Mouse (Mus musculus) T-helper 2 cell (primary cell): ENCODE data around the gene Rpl41.

Source experiments
- in situ Hi-C: fragments of 300-600 bp; cut with MboI, MseI; formaldehyde crosslinking; loops from one replicate; pipeline ENCODE4 v1.15.1; 2025; ENCODE audit warnings: high pct_unique_total_duplicates

Gene Rpl41

GRCm38 (mm10) chr10:128548947-128549681 lies at the start of gene Rpl41:
Rpl41 (minus strand) TSS chr10:128549305.
- in situ Hi-C loops, result no loop called here

- in situ Hi-C loops, result no loop called here
Measured at GRCm38 (mm10) chr10:128598476-128598875, 49.4 kb upstream of the Rpl41 start.

GRCm38 (mm10) chr10:128592797-128593196 lies 43.7 kb upstream of the Rpl41 start:
- in situ Hi-C loops, result no loop called here

- in situ Hi-C loops, result no loop called here
Measured at GRCm38 (mm10) chr10:128591436-128591835, 42.3 kb upstream of the Rpl41 start.

GRCm38 (mm10) chr10:128590193-128590690 lies 41.1 kb upstream of the Rpl41 start:
- in situ Hi-C loops, result no loop called here

- in situ Hi-C loops, result no loop called here
Measured at GRCm38 (mm10) chr10:128589464-128590192, 40.5 kb upstream of the Rpl41 start, which contains the start of gene Erbb3. Erbb3 (minus strand) TSS chr10:128589652.

- in situ Hi-C loops, result no loop called here
Measured at GRCm38 (mm10) chr10:128588775-128589463, 39.8 kb upstream of the Rpl41 start.

- in situ Hi-C loops, result no loop called here
Measured at GRCm38 (mm10) chr10:128588136-128588535, 39.0 kb upstream of the Rpl41 start.

- in situ Hi-C loops, result no loop called here
Measured at GRCm38 (mm10) chr10:128587697-128588096, 38.6 kb upstream of the Rpl41 start.

GRCm38 (mm10) chr10:128587120-128587519 lies 38.0 kb upstream of the Rpl41 start:
- in situ Hi-C loops, result no loop called here

GRCm38 (mm10) chr10:128586546-128586945 lies 37.4 kb upstream of the Rpl41 start:
- in situ Hi-C loops, result no loop called here

GRCm38 (mm10) chr10:128584386-128584785 lies 35.3 kb upstream of the Rpl41 start:
- in situ Hi-C loops, result no loop called here

GRCm38 (mm10) chr10:128583644-128584043 lies 34.5 kb upstream of the Rpl41 start:
- in situ Hi-C loops, result no loop called here

GRCm38 (mm10) chr10:128579731-128580130 lies 30.6 kb upstream of the Rpl41 start:
- in situ Hi-C loops, result no loop called here

GRCm38 (mm10) chr10:128579298-128579697 lies 30.2 kb upstream of the Rpl41 start:
- in situ Hi-C loops, result no loop called here

GRCm38 (mm10) chr10:128578330-128578729 lies 29.2 kb upstream of the Rpl41 start:
- in situ Hi-C loops, result no loop called here

GRCm38 (mm10) chr10:128575063-128575462 lies 26.0 kb upstream of the Rpl41 start:
- in situ Hi-C loops, result no loop called here

- in situ Hi-C loops, result loop anchor here (5.0 kb wide), 1 partner anchor 51 kb away; no protein-coding TSS in a partner anchor
Measured at GRCm38 (mm10) chr10:128565788-128566531, 16.9 kb upstream of the Rpl41 start, which contains the start of gene Pa2g4. Pa2g4 (minus strand) TSS chr10:128565987.

GRCm38 (mm10) chr10:128565206-128565787 lies 16.2 kb upstream of the Rpl41 start:
- in situ Hi-C loops, result loop anchor here (5.0 kb wide), 1 partner anchor 52 kb away; no protein-coding TSS in a partner anchor

GRCm38 (mm10) chr10:128563544-128563943 lies 14.4 kb upstream of the Rpl41 start:
- in situ Hi-C loops, result no loop called here

GRCm38 (mm10) chr10:128556963-128557362 lies 7.9 kb upstream of the Rpl41 start:
- in situ Hi-C loops, result no loop called here
